Mouse (Mus musculus): Measurements from ENCODE around the gene Dnali1.

Dnali1 gene

DNA sequence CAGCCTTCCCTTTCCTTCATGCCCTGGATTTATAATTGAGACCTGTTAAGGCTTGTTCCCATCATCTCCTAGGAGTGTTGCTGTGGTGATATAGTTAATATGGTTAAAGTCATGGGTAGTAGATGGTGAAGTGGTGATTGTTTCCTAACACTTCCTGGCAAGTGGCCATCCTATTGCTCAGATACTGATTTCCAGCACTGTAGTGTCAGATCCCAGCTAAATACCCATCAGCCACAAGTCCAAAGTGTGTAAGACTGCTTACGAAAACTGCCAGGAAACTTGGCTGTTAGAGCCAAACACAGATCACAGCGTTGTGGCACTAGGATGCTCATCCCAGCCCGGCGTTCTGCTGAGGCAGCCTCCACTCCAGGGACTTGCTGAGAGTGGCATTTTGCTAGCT is 31.2 kb downstream of the Dnali1 start:
- no peak for DNase-seq (ENCODE audit: low spot score)

DNA sequence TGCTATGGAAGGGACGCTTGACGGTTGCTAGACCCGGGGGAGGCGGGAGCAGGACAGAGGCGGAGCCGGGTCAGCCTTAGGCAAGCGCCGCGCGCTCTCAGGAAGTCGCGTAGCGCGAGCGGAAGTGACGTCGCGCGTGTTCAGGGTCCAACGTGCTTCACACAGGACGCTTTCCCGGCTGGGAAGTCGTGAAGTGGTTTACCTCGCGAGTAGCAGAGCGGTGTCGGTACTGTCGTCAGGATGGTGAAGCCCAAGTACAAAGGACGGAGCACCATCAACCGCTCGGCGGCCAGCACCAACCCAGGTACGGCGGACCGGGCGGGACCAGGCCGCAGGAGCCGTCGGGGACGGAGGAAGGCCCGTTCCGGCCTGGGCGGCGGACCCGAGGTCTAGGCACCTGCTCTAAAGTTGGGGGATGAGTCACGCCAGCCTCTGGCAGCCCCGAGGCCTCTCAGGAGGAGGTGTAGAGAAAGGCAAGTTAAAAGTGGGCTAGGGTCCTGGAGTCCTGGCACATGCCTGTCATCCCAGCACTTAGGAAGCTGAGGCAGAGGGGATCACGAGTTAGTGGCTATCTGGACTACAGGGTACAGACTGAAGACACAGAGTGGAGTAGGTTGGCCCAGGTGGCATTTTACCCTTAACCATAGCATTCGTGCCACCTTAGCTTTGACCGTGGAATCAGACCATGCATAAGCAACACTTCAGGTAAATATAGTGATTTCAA is 35.5 kb downstream of the Dnali1 start:
- peak; percentile 94 for DNase-seq (ENCODE audit: low spot score)

DNA sequence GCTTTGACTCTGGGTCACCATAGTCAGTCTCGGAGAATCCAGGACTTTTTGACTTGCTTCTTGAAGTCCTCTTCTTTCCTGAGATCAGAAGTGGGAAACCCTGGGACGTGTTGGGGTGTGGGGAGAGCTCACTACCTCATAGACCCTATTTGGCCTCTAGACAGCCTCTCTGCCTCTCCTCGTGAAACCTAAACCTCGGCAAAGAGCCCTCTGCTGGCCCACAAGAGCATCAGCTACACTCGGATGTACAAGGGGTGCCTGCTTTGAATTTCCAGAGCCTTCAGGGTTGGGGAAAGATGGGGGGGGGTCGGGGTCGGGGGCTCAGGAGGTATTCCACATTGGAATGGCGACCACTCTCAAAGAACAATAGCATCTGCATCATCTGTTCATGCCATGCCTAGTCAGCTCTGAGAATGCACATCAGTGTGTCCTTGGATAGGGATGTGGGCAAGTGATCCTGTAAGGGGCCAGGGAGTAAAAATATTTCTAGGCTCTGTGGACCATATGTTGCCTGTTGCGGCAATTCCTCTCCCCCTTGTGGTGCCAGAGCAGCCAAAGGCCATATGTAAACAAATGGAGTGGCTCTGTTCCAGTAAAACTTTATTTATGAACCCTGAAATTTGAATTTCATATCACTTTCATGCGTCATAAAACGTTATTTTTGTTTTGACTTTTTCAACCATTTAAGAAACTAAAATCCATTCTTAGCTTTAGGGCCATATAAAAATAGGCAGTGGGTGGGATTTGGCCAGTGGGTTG is 44.5 kb downstream of the Dnali1 start:
- DNase-seq (ENCODE audit: low spot score) = no peak

DNA sequence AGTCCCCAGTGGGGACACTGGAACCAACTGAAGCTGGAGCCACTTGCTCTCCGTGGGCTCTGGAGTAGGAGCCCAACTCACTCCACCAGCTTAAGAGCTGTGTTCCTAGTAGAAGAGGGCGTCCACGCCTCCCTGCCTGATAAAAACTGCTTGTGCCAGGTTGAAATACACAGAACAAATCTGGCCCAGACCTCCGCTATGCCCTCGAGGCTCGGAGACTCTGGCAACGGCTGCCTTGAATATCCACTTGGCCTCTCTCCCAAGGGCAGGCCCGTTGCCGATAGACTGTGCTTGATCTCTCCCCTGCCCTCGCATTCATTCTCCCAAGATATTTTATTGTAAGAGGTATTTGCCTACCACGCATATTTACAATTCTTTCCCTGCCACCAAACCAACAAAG is 48.1 kb downstream of the Dnali1 start:
- DNase-seq (ENCODE audit: low spot score) = peak; percentile 41

DNA sequence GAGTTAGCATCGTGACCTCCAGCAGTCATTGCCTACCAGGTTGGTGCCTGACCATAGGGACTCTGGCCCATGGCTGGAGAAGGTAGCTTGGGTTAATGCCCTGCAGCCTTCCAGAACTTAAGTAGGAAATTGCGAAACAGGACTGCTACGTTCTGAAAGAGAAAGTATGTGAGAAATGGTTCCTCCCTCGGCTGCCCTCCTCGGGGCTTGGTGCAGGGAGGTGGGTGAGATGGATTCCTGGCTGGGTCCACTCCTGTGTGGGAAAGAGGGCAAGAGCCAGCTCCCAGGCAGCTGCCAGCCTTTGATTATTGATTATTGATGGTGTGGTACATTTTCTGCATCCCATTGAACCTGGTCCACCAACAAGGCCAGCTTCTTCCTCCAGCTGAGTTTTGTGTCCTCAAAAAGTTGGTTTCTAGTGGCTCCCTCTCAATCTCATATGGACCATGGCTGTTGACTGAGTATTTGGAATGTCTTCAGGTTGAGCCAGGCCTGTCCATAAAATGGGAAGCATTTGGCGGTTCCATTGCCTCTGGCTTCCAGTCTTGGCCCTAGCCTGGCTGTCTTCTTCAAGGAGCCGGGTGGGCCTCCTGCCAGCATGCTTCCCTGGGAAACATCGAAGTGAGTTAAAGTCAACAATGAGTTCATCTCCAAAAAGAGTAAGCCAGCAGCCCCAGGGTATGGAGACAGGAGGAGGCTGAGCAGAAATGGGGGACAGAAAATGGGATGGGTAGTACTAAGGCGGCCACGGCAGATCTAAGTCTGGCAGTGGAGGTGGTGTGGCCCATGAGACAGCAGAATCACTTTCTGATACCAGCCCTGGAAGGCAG is 49.5 kb downstream of the Dnali1 start, which contains the start of gene Gnl2:
Gnl2 (plus strand) TSS at position 780 of the 830 bp plus-strand sequence.
- peak; percentile 62 for DNase-seq (ENCODE audit: low spot score)

DNA sequence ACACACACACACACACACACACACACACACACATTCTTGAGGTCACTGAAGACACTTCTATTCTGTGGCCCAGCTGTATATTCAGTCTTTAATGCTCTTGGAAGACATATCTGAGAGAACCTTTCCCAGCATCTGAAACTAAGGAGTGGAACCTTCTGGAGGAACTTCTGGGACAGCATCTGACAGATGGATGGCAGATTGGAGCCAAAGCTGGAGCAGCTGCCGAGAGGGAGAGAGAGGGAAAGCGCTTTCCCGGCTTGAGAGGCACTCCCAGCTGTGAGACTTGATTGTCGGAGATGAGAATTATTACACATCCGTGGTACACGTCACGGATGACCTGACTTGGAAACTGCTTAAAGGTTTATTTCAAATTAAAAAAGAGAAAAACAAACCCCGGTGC is 56.8 kb downstream of the Dnali1 start:
- DNase-seq (ENCODE audit: low spot score) = no peak

DNA sequence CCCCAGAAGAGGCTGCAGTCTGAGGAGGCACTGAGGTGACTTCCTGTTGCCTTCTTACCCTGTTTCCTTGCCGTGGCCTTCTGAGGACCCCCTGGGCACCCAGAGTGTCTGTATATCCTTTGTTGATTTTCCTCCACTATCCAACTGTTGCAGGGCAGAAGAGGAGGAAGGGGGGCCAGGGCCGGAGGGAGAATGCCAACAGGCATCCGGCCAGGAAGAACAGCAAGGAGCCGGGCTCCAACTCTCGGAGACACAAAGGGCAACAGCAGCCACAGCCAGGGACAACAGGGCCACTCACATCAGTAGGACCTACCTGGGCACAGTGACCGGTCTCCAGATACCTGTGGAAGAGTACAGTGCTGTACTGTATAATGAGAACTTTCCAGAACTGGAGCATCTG is 57.3 kb downstream of the Dnali1 start:
- no peak for DNase-seq (ENCODE audit: low spot score)

DNA sequence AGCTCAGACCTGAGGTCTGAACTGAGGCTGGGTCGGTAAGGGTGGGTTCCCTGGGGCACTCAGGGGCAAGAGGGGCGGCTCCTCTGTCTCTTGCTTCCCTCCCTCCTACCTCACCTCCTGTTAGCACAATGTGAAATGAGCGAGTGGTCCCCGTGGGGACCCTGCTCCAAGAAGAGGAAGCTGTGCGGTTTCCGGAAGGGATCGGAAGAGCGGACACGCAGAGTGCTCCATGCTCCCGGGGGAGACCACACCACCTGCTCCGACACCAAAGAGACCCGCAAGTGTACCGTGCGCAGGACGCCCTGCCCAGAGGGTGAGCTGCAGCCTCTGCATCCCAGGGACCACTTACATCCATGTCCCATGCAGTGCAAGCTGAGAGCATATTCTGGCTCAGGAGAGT is 58.0 kb downstream of the Dnali1 start:
- no peak for DNase-seq (ENCODE audit: low spot score)
